Mouse (Mus musculus) MEL-GATA-1-ER (cell line): ENCODE data around the gene Etfa.

Experiments used
- DNase-seq: peaks from one replicate; pipeline ENCODE4 v3.0.0-alpha.2; 2012; ENCODE audit warnings: low read depth; ENCODE audit errors: extremely low read depth

Gene Etfa

DNA sequence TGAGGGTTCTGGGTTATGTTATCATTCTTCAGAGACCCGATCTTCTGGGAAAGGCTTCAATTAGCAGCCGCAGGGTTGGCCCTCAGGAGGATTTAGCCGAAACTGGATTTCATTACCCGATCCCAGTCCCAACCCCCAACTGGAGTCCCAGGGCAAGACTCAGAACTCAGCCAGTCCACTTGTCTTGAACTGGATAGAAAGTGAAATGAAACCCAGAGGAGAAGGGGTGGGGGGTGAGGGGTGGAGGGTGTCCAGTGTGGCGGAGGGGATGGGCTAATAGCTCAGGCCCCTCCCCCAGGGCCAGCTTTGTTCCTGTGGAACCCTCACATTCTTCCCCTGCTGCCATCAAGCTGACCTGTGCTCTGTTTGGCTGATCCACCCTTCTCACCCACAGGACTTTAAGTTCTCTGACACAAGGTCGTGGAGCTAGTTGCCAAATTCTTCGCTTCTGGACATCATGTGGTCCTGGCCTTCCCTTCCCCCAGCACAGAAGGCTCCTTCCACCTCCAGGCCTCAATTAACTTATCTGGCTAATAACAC lies 86.7 kb downstream of the Etfa start:
- no peak for DNase-seq

GRCm38 (mm10) chr9:55423451-55424424 lies 88.3 kb downstream of the Etfa start:
- DNase-seq, result no peak

GRCm38 (mm10) chr9:55421786-55422185 lies 90.3 kb downstream of the Etfa start:
- no peak for DNase-seq

- no peak for DNase-seq
Observed at GRCm38 (mm10) chr9:55411154-55411553, 100.9 kb downstream of the Etfa start.

DNA sequence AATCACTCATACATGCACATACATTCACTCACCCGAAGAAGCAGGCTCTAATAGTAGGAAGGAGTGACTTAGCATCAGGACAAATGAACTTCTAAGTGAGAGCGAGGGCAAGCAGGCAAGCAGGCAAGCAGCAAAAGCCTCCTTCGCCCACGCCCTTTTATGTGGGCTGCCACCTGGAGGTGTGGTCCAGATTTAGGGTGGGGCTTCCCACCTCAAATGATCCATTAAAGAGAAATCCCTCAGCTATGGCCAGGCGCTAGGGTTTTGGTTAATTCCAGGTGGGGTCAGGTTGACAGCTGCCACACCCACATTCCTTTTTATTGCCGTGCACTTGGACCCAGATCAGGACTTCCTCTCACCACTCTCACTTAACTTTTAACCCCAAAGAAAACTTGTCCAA lies 101.6 kb downstream of the Etfa start:
- DNase-seq, result no peak

DNA sequence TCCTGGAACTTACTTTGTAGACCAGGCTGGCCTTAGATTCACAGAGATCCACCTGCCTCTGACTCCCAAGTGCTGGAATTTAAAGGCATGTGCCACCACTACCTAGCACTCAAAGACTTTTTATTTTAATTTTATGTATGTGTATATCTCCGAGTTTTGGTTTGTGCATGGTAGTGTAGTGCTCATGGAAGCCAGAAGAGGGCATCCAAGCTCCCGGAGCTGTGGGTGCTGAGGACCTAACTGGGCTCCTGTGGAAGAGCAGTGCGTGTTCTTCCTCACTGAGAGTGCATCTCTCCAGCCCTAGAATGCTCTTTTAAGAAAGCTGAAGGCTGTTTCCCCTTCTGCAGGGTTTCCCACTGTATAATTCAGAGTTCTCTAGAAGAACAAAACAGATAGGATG lies 102.2 kb downstream of the Etfa start:
- no peak for DNase-seq

GRCm38 (mm10) chr9:55408851-55409250 lies 103.2 kb downstream of the Etfa start:
- no peak for DNase-seq

DNA sequence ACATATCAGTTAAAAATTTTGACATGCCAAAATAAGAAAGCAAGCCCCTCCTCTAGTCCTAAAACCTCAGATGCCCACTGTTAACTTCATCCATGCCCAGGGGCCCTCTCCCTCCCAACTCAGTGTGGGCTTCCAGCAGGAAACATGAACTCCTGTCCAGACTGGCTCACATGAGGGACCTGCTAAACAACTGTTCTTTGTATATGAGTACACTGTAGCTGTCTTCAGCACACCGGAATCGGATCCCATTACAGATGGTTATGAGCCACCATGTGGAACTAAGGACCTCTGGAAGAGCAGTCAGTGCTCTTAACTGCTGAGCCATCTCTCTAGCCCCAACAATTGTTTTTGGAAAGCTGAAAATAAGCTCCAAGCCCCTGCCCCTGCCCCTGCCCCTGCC lies 105.3 kb downstream of the Etfa start:
- no peak for DNase-seq

DNA sequence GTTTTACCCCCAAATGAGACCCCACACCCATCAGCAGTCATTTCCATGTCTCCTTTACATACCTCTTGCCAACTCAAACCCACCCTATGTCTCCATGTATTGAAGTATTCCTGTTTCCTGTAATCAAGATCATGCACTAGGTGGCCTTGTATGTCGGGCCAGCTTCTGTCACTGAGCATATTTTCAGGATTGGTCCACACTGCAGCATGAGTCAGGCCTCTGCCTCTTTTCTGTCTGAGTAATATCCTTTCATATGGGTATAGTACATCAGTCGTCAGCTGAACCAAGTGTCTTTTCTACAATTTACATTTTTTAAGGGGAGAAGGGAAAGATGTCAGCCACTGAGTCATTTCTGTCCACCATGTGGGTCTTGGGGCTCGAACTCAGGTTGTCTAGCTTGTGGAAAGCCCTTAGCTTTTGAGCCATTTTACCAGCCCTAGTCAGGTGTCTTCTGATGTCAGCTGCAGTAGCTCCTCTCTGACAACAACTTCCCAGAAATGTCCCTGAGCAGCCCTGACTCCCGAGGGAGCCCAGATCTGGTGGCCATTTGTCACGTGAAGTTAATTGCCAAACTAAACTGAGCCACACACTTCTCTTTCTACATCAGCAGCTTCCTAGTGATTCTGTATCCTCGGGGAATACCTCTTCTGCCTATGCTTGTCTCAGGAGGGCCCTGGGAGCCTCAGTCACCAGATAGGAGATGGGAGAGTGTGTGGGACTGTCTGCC lies 106.9 kb downstream of the Etfa start:
- DNase-seq, result no peak
